Mouse (Mus musculus): Measurements from ENCODE around the gene Reg4. TPM values are rescaled to one million over a fixed set of nuclear protein-coding genes. Genes with fewer than 3 reads are reported as not detected.

Reg4 gene
- polyA plus RNA-seq, 1 experiment from 2014 or later, result 0.20 TPM

DNA sequence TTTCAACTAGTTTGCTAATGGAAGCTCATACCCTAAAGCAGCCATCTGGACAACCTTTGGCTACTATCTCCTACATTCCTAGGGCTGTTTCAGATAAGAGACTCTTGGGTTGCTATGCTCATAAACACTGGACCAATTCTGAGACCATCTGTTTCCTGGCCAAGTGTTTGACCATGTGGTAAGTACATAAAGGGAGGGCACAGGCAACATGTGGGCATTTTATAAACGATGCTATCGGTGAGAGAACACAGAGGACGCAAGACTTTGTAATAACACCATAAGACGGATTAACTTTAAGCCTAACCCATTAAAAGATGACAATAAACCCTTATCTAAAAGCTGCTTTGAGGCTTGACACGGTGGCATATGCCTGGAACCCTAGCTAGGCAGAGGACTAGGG, 18.7 kb upstream of the Reg4 start:
- Histone ChIP-seq H3K4me3 (ENCODE audit: control insufficient read depth in 1 of 2, insufficient read depth in 1 of 2, low read depth in 1 of 2, low read length in 2 of 2) (no peak overlapping the region), H3K4me1 (ENCODE audit: control insufficient read depth in 2 of 2, insufficient read depth in 2 of 2, low read length in 2 of 2) (peaks cover 0 to 2% of the 10 kb centered on the region in 2 experiments; a peak in 1 of 4 replicates), H3K36me3 (ENCODE audit: control insufficient read depth, insufficient read depth, low read length) (no peaks in the 10 kb centered on the region), H3K9me3 (ENCODE audit: control insufficient read depth, low read length) (no peaks in the 10 kb centered on the region), H3K4me2 (ENCODE audit: low read length) (no peak overlapping the region), H3K27ac (replicated peaks in 1 of 2; ENCODE audit: control insufficient read depth in 1 of 2, insufficient read depth in 1 of 2, low read depth in 2 of 2, low read length in 2 of 2) (no peak overlapping the region), H3K9ac (ENCODE audit: low read length) (no peak overlapping the region), H3K27me3 (ENCODE audit: control insufficient read depth, insufficient read depth, low read length) (no peaks in the 10 kb centered on the region)
- ATAC-seq (ENCODE audit: insufficient number of reproducible peaks, insufficient read depth, low FRiP score, low read depth), result no peak
- 38% methylated on average over 5 of the region's 5 CpGs for WGBS

DNA sequence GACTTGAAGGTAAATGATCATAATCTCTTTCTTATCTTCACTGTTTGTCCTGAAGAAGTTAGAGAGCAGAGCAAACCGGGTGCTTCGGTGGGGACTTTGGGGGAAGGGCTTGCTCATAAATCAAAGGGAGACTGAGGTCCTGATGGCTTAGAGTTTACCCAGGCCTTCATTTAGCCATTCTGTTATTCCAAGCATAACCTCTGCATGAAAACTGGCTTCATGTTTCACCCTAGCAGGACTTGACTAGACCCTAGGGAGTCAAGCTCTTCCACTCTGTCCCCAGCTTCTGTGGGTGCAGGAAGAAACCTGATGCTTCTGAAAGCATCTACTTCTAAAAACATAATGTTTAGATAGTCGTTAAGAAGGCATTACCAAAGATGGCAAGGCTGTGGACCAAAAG, 15.0 kb upstream of the Reg4 start:
- Histone ChIP-seq H3K9me3 (ENCODE audit: control insufficient read depth, low read length) (no peaks in the 10 kb centered on the region), H3K4me2 (ENCODE audit: low read length) (no peak overlapping the region), H3K4me1 (ENCODE audit: control insufficient read depth in 2 of 2, insufficient read depth in 2 of 2, low read length in 2 of 2) (peaks cover 0 to 2% of the 10 kb centered on the region in 2 experiments; a peak in 1 of 4 replicates), H3K4me3 (ENCODE audit: control insufficient read depth in 1 of 2, insufficient read depth in 1 of 2, low read depth in 1 of 2, low read length in 2 of 2) (no peak overlapping the region), H3K36me3 (ENCODE audit: control insufficient read depth, insufficient read depth, low read length) (no peaks in the 10 kb centered on the region), H3K27ac (replicated peaks in 1 of 2; ENCODE audit: control insufficient read depth in 1 of 2, insufficient read depth in 1 of 2, low read depth in 2 of 2, low read length in 2 of 2) (no peak overlapping the region), H3K9ac (ENCODE audit: low read length) (no peak overlapping the region), H3K27me3 (ENCODE audit: control insufficient read depth, insufficient read depth, low read length) (no peaks in the 10 kb centered on the region)
- 30% methylated on average over 3 of the region's 3 CpGs for WGBS
- no peak for ATAC-seq (ENCODE audit: insufficient number of reproducible peaks, insufficient read depth, low FRiP score, low read depth)

- Histone ChIP-seq H3K4me1 (ENCODE audit: control insufficient read depth in 2 of 2, insufficient read depth in 2 of 2, low read length in 2 of 2) (no peaks in the 10 kb centered on the region; a peak in 1 of 4 replicates), H3K36me3 (ENCODE audit: control insufficient read depth, insufficient read depth, low read length) (no peaks in the 10 kb centered on the region), H3K9me3 (ENCODE audit: control insufficient read depth, low read length) (no peaks in the 10 kb centered on the region), H3K4me3 (ENCODE audit: control insufficient read depth in 1 of 2, insufficient read depth in 1 of 2, low read depth in 1 of 2, low read length in 2 of 2) (no peak overlapping the region), H3K27me3 (ENCODE audit: control insufficient read depth, insufficient read depth, low read length) (no peaks in the 10 kb centered on the region), H3K9ac (ENCODE audit: low read length) (no peak overlapping the region), H3K27ac (replicated peaks in 1 of 2; ENCODE audit: control insufficient read depth in 1 of 2, insufficient read depth in 1 of 2, low read depth in 2 of 2, low read length in 2 of 2) (no peak overlapping the region), H3K4me2 (ENCODE audit: low read length) (no peak overlapping the region)
- WGBS, result 71% methylated on average over 4 of the region's 4 CpGs
- ATAC-seq (ENCODE audit: insufficient number of reproducible peaks, insufficient read depth, low FRiP score, low read depth), result no peak
Measured at GRCm38 (mm10) chr3:98209161-98209560, 12.8 kb upstream of the Reg4 start.

DNA sequence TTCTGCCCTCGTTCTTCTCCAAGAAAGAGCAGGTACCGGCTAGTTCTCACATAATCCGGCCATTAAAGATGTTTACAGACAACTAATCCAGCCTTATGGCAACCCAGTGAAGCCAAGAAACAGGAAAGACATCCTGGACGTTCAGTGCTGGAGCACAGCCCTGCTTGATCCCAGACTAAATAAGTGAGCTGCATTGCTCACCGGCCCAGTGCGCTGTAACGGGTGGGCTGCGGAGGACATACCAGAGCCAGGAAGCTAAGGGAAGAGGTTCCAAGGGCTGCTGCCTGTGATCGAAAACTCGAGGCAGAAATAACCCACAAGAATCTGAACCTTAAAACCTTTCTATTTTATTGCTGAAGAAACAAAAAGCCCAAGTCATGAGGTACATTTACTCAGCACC, 11.1 kb upstream of the Reg4 start:
- no peak for ATAC-seq (ENCODE audit: insufficient number of reproducible peaks, insufficient read depth, low FRiP score, low read depth)
- Histone ChIP-seq H3K4me1 (ENCODE audit: control insufficient read depth in 2 of 2, insufficient read depth in 2 of 2, low read length in 2 of 2) (no peaks in the 10 kb centered on the region; a peak in 1 of 4 replicates), H3K4me3 (ENCODE audit: control insufficient read depth in 1 of 2, insufficient read depth in 1 of 2, low read depth in 1 of 2, low read length in 2 of 2) (no peak overlapping the region), H3K36me3 (ENCODE audit: control insufficient read depth, insufficient read depth, low read length) (no peaks in the 10 kb centered on the region), H3K9ac (ENCODE audit: low read length) (no peak overlapping the region), H3K9me3 (ENCODE audit: control insufficient read depth, low read length) (no peaks in the 10 kb centered on the region), H3K27me3 (ENCODE audit: control insufficient read depth, insufficient read depth, low read length) (no peaks in the 10 kb centered on the region), H3K4me2 (ENCODE audit: low read length) (no peak overlapping the region), H3K27ac (replicated peaks in 1 of 2; ENCODE audit: control insufficient read depth in 1 of 2, insufficient read depth in 1 of 2, low read depth in 2 of 2, low read length in 2 of 2) (no peak overlapping the region)
- WGBS, result 63% methylated on average over 10 of the region's 10 CpGs

DNA sequence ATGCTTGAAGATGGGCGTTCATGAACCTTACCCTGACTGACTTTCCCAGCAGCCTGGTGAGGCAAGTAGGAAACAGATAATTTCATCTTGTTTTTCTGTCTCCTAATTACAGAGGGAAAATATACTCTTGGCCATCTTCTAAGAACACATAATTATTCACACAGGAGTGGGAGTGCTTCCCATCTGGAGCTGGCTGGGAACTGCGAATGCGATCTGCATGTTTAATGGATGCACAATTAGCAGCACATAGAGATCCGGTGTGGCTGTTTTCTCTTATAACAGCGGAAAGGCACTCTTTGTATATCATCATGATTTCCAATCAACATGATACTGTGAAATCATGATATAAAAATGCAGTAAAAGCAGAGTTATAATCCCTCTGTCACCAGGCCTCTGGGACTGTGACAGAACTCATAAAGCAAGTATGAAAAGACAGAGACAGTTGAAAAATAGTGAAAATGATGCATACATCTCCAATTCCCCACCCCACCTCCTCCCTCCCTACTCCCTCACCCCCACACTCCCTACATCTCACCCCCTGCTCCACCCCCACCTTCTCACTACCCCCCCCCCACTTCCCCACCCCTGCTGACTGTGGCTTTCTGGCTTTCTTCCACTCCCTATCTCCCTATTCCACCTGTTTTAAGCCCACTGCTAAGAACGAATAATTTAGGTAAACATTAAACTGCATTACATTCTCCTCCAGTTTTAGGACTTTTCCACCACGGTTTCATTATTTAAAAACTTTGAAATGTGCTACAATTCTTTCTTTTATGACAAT, 10.5 kb upstream of the Reg4 start:
- H3K4me1 ChIP-seq (ENCODE audit: control insufficient read depth in 2 of 2, insufficient read depth in 2 of 2, low read length in 2 of 2), result no peaks in the 10 kb centered on the region; a peak in 1 of 4 replicates
- no peak overlapping the region for H3K27ac ChIP-seq (replicated peaks in 1 of 2; ENCODE audit: control insufficient read depth in 1 of 2, insufficient read depth in 1 of 2, low read depth in 2 of 2, low read length in 2 of 2)
- H3K9me3 ChIP-seq (ENCODE audit: control insufficient read depth, low read length), result no peaks in the 10 kb centered on the region
- H3K27me3 ChIP-seq (ENCODE audit: control insufficient read depth, insufficient read depth, low read length), result no peaks in the 10 kb centered on the region
- no peaks in the 10 kb centered on the region for H3K36me3 ChIP-seq (ENCODE audit: control insufficient read depth, insufficient read depth, low read length)
- ATAC-seq (ENCODE audit: insufficient number of reproducible peaks, insufficient read depth, low FRiP score, low read depth), result no peak
- no peak overlapping the region for H3K4me3 ChIP-seq (ENCODE audit: control insufficient read depth in 1 of 2, insufficient read depth in 1 of 2, low read depth in 1 of 2, low read length in 2 of 2)
- no peak overlapping the region for H3K4me2 ChIP-seq (ENCODE audit: low read length)
- WGBS, result 75% methylated on average over 7 of the region's 7 CpGs
- H3K9ac ChIP-seq (ENCODE audit: low read length), result no peak overlapping the region

DNA sequence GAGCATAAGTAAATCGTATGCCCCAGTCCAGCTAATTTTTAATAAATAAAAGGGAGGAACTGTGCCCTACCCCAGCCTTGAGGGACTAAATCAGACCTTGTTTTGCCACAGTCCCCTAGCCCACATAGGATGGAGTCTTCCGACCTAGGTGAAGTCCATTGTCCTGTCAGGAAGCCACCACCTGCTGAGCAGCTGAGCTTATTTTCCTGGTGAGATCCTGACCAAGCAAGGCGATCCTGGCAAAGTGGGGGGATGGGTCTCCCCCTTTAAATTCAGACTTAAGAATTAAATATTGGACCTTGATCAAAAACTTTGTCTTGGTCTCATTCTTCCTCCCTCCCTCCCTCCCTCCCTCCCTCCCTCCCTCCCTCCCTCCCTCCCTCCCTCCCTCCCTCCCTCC, 5.7 kb upstream of the Reg4 start:
- Histone ChIP-seq H3K9ac (ENCODE audit: low read length) (no peak overlapping the region), H3K9me3 (ENCODE audit: control insufficient read depth, low read length) (no peaks in the 10 kb centered on the region; the same call in 1 of the 2 replicates), H3K27me3 (ENCODE audit: control insufficient read depth, insufficient read depth, low read length) (no peaks in the 10 kb centered on the region), H3K4me3 (ENCODE audit: control insufficient read depth in 1 of 2, insufficient read depth in 1 of 2, low read depth in 1 of 2, low read length in 2 of 2) (no peak overlapping the region), H3K36me3 (ENCODE audit: control insufficient read depth, insufficient read depth, low read length) (no peaks in the 10 kb centered on the region), H3K27ac (replicated peaks in 1 of 2; ENCODE audit: control insufficient read depth in 1 of 2, insufficient read depth in 1 of 2, low read depth in 2 of 2, low read length in 2 of 2) (no peak overlapping the region), H3K4me1 (ENCODE audit: control insufficient read depth in 2 of 2, insufficient read depth in 2 of 2, low read length in 2 of 2) (no peaks in the 10 kb centered on the region; a peak in 1 of 4 replicates), H3K4me2 (ENCODE audit: low read length) (no peak overlapping the region)
- no peak for ATAC-seq (ENCODE audit: insufficient number of reproducible peaks, insufficient read depth, low FRiP score, low read depth)
- WGBS, result 60% methylated on average over 3 of the region's 3 CpGs

DNA sequence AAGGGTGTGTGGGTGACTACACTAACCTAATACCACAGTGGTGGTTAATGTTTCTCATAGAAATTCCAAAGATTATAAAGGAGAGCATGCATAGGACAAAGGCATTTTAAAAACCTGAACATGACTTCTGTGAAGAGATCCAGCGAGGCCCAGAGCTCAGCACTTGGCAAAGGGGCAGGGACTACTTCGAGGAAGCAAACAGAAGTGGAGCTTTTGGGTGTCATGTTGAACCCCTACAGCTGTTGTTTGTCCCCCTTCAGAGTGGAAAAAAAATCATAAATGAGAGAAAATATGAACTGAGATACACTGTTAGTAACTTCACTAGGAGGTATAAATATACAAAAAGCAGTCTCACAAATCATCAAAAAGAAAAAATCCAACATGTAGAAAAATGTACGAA, 1.3 kb downstream of the Reg4 start:
- Histone ChIP-seq H3K27me3 (ENCODE audit: control insufficient read depth, insufficient read depth, low read length) (no peaks in the 10 kb centered on the region), H3K36me3 (ENCODE audit: control insufficient read depth, insufficient read depth, low read length) (no peaks in the 10 kb centered on the region), H3K4me3 (ENCODE audit: control insufficient read depth in 1 of 2, insufficient read depth in 1 of 2, low read depth in 1 of 2, low read length in 2 of 2) (no peak overlapping the region), H3K4me2 (ENCODE audit: low read length) (no peak overlapping the region), H3K27ac (replicated peaks in 1 of 2; ENCODE audit: control insufficient read depth in 1 of 2, insufficient read depth in 1 of 2, low read depth in 2 of 2, low read length in 2 of 2) (no peak overlapping the region), H3K9me3 (ENCODE audit: control insufficient read depth, low read length) (no peaks in the 10 kb centered on the region; the same call in 1 of the 2 replicates), H3K4me1 (ENCODE audit: control insufficient read depth in 2 of 2, insufficient read depth in 2 of 2, low read length in 2 of 2) (peaks cover 11 to 14% of the 10 kb centered on the region in 2 experiments; a peak in 3 of 4 replicates), H3K9ac (ENCODE audit: low read length) (no peak overlapping the region)
- 70% methylated on average over 3 of the region's 3 CpGs for WGBS
- no peak for ATAC-seq (ENCODE audit: insufficient number of reproducible peaks, insufficient read depth, low FRiP score, low read depth)
